Mouse (Mus musculus) v-Abl transformed pro-B cells (cell line): ENCODE results near the gene Sik1.

Source experiments
- in situ Hi-C, 2 experiments: fragments of 400-800 bp; cut with MboI; formaldehyde crosslinking; loops; one replicate each; pipeline ENCODE4 v1.15.1; 2025; ENCODE audit not compliant: unreplicated experiment in 2 of 2

Sik1 gene

GRCm38 (mm10) chr17:31835528-31836263, 19.9 kb downstream of the Sik1 start:
- in situ Hi-C loops, result loop anchor here (5.0 kb wide), 2 partner anchors 38 to 83 kb away; no protein-coding TSS in a partner anchor

GRCm38 (mm10) chr17:31834320-31835065, 21.1 kb downstream of the Sik1 start:
- in situ Hi-C loops, result loop anchor here (5.0 kb wide), 2 partner anchors 37 to 82 kb away; no protein-coding TSS in a partner anchor

GRCm38 (mm10) chr17:31833752-31834151, 21.9 kb downstream of the Sik1 start:
- in situ Hi-C loops, result no loop called here

DNA sequence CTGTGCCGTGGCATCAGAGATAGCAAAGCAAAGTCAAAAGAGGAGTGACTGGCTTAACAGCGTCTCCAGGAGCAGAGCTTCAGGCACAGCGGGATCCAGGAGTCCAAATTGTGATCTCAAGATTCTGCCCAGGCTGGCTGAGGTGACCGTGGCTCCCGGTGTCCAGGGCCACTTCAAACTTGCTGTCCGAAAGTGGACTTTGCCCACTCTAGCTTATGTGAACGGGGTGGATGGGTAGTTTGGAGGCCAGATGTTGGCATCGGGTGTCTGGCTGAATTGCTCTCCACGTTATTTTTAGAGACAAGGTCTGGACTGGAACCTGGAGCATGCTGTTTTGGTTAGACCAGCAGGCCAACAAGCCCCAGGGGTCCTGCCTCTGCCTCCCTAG, 23.0 kb downstream of the Sik1 start:
- in situ Hi-C loops, result no loop called here

DNA sequence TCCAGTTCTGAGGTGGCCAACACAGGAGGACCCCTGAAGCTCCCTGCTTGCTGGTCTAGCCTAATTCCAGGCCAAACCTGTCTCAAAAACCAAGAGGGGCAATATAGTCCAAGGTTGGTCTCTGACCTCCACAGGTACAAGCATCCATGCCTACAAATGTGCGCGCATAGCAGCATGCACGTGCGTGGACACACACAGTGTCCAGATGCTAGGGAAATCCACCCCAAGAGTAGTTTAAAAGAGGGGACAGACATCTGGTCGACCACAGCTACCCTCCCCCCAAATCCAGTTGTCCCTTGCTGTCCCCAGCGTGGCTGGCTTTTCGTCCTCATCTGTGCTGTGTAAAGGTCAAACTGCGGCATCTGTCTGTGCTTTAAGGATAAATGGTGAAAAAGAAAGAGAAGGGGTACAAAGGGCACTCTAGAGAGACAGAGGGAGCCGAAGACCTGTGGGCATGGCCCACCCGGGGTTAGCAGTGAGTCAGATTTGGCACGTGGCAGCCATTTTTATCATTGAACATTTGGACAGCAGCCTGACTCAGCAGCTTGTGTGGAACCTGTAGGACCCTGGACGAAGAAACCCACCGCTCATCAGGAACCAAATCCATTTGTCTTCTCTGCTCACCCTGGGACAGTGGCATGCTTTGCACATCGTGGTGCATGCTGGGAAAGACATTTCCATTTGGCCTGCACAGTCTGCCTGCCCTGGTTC, 23.6 kb downstream of the Sik1 start:
- in situ Hi-C loops, result no loop called here

- in situ Hi-C loops, result no loop called here
Observed at GRCm38 (mm10) chr17:31831097-31831865, 24.3 kb downstream of the Sik1 start.

DNA sequence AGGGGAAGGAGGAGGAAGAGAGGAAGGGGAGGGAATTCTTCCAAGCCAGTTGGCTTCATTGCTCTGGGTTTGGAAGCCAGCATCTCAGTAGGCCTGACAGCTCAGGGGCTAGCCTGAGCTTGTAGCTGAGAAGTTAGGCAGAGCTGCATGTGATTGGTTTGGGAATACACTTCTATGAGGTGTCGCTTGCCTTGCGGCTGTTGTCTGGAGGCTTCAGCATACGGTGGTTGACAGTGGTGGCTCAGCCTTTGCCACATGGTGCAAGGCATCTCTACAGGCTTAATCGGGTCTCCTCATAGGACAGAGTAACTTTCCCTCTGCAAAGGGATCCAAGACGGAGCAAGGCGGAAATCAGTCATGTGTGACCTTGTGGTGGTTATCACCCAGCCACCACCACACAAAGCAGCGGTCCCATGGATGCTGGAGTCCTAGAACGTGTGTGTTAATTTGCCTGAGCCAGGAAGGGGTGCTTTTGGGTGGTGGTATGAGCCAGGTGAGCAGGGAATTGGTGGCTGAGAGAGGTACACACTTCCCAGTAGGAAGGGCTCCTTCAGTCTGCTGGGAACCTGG, 25.0 kb downstream of the Sik1 start:
- in situ Hi-C loops, result no loop called here

- in situ Hi-C loops, result no loop called here
Observed at GRCm38 (mm10) chr17:31828916-31829315, 26.7 kb downstream of the Sik1 start.

- in situ Hi-C loops, result no loop called here
Observed at GRCm38 (mm10) chr17:31828118-31828517, 27.5 kb downstream of the Sik1 start.

DNA sequence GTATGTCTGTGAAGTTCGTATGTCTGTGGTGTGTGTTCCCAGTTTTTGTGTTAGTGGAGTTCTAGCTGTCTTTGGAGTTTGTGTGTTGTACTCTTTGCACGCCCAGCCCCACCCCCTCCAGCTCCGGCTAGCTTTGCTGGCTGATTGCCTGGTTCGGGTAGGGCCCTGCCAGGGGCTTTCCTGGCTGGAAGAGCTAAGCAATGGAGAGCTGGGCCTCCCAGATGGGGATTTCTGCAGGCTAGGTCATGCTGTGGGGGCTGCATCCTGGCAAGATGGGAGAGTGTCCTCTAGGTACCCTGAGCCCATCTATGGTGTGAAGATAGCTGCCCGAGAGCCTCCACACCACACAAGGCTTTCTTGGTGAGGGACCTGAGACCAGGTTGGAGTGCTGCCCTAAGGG, 28.4 kb downstream of the Sik1 start:
- in situ Hi-C loops, result no loop called here

DNA sequence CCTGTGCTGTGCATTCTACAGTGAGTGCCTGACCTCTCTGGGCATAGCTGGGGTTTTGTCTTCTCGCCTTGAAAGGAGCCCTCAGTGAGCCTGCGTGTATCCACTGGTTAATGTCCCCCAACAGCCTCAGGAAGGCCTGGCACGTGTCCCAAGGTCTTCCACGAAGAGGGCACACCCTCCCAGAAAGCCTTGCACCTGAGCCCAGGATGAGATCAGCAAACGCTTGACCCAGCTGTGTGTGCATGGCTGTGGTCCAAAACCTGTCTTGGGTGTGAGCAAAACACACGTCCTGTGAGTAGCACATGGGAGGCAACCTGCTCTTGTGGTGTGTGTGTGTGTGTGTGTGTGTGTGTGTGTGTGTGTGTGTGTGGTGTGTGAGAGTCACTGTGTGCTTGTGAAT, 28.9 kb downstream of the Sik1 start:
- in situ Hi-C loops, result no loop called here

GRCm38 (mm10) chr17:31825678-31826077, 29.9 kb downstream of the Sik1 start:
- in situ Hi-C loops, result no loop called here

- in situ Hi-C loops, result no loop called here
Observed at GRCm38 (mm10) chr17:31824812-31825211, 30.8 kb downstream of the Sik1 start.

DNA sequence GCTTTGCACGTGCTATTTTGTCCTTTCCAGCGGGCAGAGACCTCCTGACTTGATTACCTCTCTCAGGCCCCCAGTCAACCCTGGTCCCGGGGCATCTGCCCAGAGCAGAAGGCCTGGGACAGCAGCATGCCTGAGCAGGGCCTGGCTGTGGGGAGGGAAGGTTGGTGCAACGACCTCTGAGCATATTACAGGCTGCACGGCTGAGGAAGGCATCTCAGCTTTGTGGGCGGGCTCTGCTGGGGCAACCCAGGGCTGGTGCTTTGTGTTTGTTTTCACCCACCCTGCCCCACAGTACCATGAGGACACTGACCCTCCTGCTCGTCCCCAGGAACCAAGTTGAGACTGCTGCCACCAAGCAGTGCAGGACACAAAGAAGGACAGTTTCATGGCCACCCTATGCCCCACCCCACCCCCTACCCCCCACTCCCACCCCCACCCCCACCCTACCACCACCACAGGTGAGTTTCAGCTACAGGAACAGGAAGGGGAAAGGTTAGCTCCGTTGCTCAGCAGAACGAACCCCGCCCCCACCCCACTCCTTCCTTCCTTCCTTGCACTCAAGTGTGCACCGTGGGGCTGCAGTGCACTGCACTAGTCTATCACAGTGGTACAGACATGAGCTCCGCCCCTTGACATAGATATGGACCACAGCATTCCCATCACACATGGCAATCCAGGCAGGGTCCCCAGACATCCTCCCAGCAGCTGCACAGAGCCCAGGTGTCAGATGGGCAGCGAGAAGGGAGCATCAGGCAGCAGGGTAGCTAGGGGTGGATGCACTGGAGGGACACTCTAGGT, 34.3 kb downstream of the Sik1 start:
- in situ Hi-C loops, result no loop called here

DNA sequence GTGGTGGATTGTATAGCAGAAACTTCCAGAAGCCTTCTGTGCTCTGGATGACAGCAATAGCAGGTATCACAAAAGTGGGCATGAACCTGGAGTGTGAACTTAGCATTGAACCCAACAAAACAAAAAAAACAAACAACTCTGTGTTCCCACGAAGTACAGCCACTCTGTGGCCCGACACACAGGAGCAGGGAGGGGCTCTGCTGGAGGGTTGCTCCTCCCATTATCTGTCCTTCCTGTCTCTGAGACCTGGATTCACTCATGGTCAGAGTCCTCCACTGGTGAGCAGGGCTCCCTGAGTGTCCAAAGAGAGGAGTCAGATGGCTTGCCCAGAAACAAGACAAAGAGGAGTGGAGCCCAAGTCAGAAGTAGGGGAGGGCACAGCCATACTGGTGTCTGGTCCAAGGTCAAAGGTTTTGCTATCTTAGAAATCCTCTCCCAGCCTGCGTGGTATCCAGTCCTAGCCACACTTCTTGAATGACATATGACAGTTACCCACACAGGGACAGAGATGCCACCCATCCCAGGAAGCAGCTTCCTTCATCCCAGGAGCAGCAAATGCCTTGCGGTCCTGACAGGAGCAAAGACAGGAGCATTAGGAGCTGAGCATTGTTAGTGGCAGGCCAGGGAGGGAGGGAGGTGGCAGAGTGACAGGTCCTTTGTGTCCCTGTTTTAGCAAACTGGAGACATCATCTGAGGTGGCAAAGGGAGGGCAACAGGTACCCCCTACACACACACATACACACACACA, 35.3 kb downstream of the Sik1 start:
- in situ Hi-C loops, result no loop called here

- in situ Hi-C loops, result no loop called here
Observed at GRCm38 (mm10) chr17:31819372-31819771, 36.2 kb downstream of the Sik1 start.

GRCm38 (mm10) chr17:31817815-31818214, 37.8 kb downstream of the Sik1 start:
- in situ Hi-C loops, result no loop called here

DNA sequence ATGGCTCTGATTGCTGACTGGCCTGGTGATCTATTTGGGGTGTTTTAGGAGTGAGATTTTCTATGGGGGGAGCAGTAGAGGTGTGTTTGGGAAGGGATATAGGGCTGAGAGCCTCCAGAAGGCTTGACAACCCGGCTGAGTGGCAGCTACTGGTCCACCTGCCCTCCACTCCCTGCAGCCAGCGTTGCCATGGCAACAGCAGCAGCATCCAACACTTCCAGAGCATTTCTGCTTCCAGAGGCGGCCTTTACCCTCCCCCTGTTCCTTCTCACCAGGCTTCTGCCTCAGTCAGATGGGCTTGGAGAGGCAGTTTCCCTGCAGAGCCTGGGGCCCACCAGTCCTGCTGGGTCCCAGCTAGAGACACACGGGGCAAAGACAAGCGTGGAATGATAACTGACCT, 38.4 kb downstream of the Sik1 start:
- in situ Hi-C loops, result no loop called here

DNA sequence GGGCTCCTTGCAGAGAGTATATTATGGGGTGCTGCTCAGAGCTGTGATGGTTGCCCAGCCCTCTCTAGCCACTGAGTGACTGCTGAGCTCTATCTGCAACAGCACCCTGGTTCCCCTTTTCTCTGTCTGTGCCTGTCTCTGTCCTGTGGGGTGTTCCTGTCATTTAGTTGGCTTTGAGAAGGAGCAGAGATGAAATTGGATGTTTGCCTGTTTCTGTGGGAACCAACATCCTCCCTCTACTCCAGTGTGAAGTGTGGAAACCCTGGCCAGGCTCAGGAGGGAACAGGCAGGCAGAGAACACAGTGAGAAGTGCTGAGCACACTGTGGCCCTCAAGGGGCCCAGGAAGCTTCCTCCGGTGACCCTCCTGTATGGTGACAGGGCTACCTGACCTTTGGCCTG, 40.8 kb downstream of the Sik1 start:
- in situ Hi-C loops, result no loop called here
